Mouse (Mus musculus): Measurements from ENCODE around the gene Rbms2.

- no peak for TF ChIP-seq HCFC1 (IDR thresholded peaks at IDR 0.05; ENCODE audit: borderline replicate concordance, insufficient read depth, low read length)
- TF ChIP-seq ZNF384 (IDR thresholded peaks at IDR 0.05; ENCODE audit: low read depth, low read length) = no peak
- no peak for TF ChIP-seq ZC3H11A (IDR thresholded peaks at IDR 0.05; ENCODE audit: borderline replicate concordance, low read depth, low read length)
- TF ChIP-seq MAFK (IDR thresholded peaks at IDR 0.05; ENCODE audit: insufficient read depth, low read depth, low read length) = no peak
These were observed 13.0 kb downstream of the Rbms2 start for GRCm38 (mm10) chr10:128167091-128167490.

All from ES-E14 (cell line).